Mouse (Mus musculus): ENCODE measurements around the gene Tfrc.
A peak's percentile ranks its signal among the peaks of the same experiment; 100 is the strongest.

Tfrc gene

GRCm38 (mm10) chr16:32650461-32650860, 41.7 kb downstream of the Tfrc start:
- no peak for DNase-seq (ENCODE audit: low read depth)

- DNase-seq (ENCODE audit: low read depth), result peak; percentile 88
Observed at GRCm38 (mm10) chr16:32650974-32651618, 42.4 kb downstream of the Tfrc start.

- no peak for DNase-seq (ENCODE audit: low read depth)
Observed at GRCm38 (mm10) chr16:32654071-32654733, 45.5 kb downstream of the Tfrc start.

- DNase-seq (ENCODE audit: low read depth), result no peak
Observed at GRCm38 (mm10) chr16:32655534-32655933, 46.8 kb downstream of the Tfrc start.

DNA sequence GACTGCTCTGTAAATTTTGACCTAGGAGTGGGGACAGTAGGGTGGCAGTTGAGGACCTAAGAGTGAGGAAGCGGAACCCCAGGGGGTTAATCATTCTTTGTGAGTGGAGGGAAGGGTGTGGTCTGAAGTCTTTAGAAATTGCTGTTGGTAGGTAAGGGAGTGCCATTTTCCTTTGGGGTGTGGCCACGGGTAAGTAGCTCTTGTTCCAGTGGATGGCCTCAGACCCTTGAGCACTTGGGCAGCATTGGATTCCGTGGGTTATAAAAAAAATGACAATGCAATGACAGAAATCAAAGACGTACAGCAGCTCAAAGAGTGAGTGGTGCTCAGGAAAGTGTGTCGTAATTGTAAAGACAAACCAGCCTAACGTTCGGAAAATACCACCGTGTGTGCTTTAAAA, 47.6 kb downstream of the Tfrc start:
- DNase-seq (ENCODE audit: low read depth), result no peak

DNA sequence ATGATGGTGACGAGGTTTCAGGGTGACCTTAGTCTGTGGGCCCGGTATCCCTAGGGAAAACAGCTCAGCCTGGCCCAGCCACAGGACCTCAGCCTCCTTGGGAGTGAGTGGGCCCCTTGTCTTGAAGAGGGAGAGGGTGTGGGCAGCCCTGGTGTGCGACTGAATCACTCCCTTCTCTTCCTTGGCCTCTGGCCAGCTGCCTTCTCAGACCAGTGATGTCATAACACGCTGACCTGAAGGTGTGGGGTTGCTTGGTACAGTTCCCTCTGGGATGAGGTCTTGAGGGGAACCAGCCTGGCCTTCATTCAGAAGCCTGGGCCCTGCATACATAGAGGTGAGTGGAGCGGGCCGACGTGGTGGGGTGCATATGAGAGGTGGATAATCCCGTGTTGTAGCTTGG, 48.1 kb downstream of the Tfrc start:
- no peak for DNase-seq (ENCODE audit: low read depth)

DNA sequence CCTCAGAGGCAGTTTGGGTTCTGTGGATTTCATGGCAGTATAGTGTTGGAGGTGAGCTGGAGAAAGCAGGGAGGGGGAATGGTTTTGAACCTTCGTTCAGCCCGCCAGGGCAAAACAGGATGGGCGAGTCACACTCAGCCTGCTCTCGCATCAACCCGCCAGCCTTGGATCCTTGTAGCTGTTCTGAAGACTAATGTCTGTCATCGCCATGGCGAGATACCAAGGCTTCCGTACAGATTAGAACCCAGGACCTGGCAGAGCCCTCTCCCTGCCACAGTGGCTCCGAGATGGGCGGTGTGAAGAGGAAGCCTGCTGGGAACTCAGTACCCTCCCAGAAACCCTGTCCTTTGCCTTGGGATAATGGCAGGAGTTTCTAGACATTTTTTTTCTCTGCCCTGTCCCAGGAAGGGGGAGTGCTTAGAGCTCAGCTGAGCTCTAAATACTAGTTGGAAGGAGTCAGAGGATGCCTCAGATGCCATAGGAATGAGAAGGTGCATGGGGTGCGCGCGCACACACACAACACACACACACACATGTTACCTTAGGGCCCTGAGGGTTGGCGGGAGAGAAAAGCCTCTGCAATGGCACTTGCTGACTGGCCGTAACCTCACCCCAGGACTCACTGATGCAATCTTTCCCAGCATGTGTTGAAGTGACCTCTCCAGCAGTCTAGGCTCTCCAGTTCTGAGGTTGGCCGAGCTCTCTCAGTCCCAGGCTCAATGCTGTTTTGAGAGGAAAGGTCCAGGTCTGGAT, 49.0 kb downstream of the Tfrc start:
- no peak for DNase-seq (ENCODE audit: low read depth)

DNA sequence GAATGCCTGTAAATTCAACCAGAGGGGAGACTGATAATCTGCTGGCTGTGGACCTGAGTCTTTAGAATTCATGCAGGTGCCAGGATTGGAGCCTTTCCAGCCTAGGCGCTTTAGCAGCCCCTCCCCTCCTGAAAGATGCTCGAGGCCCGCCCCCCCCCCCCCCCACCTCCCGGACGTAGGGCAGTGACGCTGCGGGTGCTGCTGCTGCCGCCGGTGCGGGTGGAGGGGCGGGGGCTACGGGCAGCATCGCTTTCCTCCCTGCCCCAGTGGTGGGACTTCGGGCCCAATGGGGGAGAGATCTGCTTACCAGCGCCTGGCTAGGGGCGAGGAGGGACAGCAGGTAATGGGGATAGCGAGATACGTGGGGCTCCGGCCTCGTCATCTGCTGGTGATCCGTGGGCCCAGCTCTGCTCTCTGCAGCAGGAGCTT, 50.0 kb downstream of the Tfrc start:
- peak; percentile 72 for DNase-seq (ENCODE audit: low read depth)

DNA sequence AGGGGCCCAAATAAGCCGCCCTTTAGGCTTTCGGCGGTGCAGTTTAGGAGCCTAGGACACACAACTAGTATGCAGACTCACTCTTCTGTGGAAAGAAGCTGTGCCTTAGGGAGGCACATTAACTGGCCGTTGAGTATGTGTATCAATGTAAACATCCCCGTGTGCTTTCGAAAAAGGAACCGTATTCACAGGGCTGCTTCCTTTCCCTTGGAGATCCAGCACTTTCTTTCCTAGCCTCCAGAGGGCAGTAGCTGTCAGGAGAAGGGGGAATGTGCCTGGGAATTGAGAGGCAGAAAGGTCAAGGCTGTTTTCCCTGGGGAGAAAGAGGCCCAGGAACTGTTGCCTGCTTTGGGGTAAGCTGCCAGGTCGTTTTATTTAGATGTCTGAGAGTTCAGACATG, 50.7 kb downstream of the Tfrc start:
- no peak for DNase-seq (ENCODE audit: low read depth)

GRCm38 (mm10) chr16:32660095-32660494, 51.4 kb downstream of the Tfrc start:
- DNase-seq (ENCODE audit: low read depth), result no peak

GRCm38 (mm10) chr16:32660557-32661321, 52.0 kb downstream of the Tfrc start:
- no peak for DNase-seq (ENCODE audit: low read depth)

- DNase-seq (ENCODE audit: low read depth), result no peak
Observed at GRCm38 (mm10) chr16:32661493-32661921, 52.8 kb downstream of the Tfrc start.

- no peak for DNase-seq (ENCODE audit: low read depth)
Observed at GRCm38 (mm10) chr16:32662372-32662771, 53.7 kb downstream of the Tfrc start.

- DNase-seq (ENCODE audit: low read depth), result no peak
Observed at GRCm38 (mm10) chr16:32663231-32663858, 54.6 kb downstream of the Tfrc start.

DNA sequence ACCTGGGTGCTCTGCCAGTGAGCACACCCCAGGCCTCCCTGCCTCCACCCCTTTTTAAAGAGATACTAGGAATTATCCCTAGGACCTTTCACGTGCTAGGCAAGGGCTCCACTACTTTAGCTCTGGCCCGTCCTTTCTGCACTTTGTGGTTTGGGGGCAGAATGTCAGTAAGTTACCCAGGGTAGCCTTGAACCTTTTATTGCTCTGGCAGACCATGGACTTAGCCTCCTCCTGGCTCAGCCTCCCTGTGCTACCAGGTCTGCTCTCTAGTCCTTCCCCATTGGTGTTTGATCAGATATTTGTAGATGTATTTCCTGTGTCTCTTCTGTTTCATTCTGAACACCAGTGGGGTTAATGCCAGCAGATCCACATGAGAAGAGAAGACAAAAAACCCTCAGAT, 55.5 kb downstream of the Tfrc start:
- DNase-seq (ENCODE audit: low read depth), result no peak

DNA sequence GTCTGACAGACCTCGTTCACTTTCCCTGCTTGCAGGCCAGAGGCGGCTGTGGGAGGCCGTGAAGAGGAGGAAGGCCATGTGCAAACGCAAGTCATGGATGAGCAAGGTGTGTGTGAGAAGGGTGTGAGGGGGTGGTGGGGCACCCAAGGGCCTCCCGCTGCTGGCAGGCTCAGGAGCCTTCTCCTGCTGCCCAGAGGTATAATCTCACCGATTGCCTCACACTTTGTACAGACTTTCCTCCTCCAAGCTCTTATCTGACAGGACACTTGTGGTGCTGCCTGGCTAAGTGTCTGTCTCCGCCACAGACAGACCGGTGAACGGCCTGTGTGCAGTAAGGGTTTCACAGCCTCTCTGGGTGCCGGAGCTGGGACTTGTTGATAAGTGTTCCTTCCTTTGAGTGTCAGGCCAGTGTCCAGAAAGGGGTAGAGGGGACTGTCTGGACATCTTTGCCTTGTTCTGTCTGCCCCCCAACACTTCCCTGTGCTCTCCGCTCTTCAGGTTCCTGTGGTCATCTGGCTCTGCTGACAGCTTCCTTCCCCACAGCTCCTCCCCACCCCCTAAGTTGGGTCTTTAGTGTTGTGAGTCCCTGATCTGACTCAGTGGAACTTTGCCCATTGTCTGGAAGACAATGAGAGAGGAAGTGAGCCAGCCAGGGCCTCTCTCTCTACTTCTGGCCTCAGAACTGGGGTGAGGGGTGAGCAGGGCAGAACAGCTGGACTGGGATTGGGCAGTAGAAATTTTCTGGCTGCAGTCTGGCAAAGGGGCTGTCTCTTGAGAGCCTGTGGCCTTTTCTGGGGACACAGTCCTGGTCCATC, 57.3 kb downstream of the Tfrc start:
- DNase-seq (ENCODE audit: low read depth), result no peak

- no peak for DNase-seq (ENCODE audit: low read depth)
Observed at GRCm38 (mm10) chr16:32666671-32667551, 58.2 kb downstream of the Tfrc start.

DNA sequence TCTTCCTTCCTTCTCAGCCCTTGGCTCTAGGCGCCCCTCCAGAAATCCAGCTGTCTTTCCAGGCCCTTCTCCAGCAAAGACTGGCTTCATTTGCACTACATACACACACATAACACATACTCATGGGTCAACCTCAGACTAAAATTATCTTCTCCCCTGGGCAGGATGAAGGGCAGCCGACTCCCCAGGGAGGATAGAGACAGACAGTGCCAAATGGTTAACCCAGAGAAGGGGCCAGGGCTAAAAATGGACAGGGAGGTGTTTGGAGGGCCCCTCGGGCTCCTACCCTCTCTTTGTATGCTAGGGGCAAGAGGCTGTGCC, 58.8 kb downstream of the Tfrc start:
- no peak for DNase-seq (ENCODE audit: low read depth)

- no peak for DNase-seq (ENCODE audit: low read depth)
Observed at GRCm38 (mm10) chr16:32668030-32668429, 59.3 kb downstream of the Tfrc start.

DNA sequence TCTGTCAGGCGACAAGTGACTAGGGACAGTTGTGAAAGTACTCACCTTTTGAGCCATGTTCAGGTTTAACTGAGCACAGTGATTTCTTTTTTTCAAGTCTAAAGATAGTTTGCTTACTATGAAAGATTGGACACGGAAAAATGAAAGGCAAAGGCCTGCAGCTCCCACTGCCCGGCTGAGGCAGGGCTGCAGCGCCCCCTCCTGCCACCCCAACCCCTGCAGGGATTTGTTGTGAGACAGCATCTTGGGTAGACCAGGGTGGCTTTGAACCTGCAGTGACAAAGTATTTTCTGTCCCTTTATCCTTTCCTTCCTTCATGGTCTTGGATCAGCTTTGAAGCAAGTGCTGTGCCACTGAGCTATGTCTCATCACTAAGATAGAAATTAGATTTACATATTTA, 59.8 kb downstream of the Tfrc start:
- DNase-seq (ENCODE audit: low read depth), result peak; percentile 65
